Mouse (Mus musculus): ENCODE results near the gene Cab39l. TPM values are rescaled to one million over a fixed set of nuclear protein-coding genes. Genes with fewer than 3 reads are reported as not detected.
"Not testable (repeated sequence)": the region's sequence is repeated elsewhere in the genome, so short reads cannot be mapped to it uniquely, and the experiment has no call there.

Cab39l gene
- polyA plus RNA-seq, 1 experiment from 2014 or later = 43.6 TPM

DNA sequence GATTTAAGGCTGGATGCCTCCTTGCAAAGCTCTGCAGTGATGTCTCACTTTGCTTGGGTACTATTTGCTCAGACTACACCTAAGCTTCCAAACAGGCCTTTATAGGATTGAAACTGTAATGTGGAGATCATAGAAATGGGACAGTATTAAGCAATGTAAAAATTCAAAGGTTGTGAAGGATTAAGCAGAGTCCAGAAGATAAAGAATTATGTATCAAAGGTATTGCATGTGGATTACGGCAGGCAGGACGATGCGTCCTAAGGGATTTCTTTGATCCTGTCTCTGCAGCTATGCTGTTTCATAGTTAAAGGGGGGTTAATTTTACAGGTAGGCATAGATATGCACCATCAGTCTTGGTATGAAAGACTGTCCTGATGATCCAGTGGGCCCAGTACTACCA is 151.8 kb downstream of the Cab39l start:
- Histone ChIP-seq H3K27me3 (ENCODE audit: insufficient read depth, low read length) (no peaks in the 10 kb centered on the region), H3K4me1 (ENCODE audit: insufficient read depth, low read length) (peaks cover 9% of the 10 kb centered on the region), H3K9me3 (ENCODE audit: low read length) (no peaks in the 10 kb centered on the region), H3K9ac (replicated peaks; ENCODE audit: low read length) (no peak overlapping the region), H3K4me2 (replicated peaks; ENCODE audit: low read depth, low read length) (no peak overlapping the region), H3K4me3 (ENCODE audit: low read length) (no peak overlapping the region), H3K36me3 (ENCODE audit: insufficient read depth, low read length) (peaks cover 30% of the 10 kb centered on the region), H3K27ac (ENCODE audit: low read length) (no peak overlapping the region)
- 86% methylated on average over 3 of the region's 3 CpGs for WGBS
- no peak for ATAC-seq (ENCODE audit: low FRiP score, low TSS enrichment)

DNA sequence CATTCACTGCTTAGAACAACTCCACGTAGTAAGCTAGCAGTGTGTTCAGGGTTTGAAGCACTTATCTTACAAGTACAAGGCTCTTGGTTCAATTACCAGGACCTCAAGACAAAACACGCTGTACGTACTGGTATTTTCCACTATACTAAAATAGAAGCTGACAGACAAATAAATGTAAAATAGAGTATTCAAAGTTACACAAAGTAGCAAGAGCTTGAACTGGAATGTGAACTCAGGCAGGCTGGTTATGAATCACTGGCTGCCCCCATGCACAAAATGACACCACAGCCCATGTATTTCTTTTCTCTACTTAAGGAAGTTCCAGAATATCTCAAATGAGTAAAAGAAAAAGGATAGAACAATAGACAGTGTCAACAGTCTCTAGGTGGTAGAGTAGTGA is 154.2 kb downstream of the Cab39l start:
- Histone ChIP-seq H3K27me3 (ENCODE audit: insufficient read depth, low read length) (no peaks in the 10 kb centered on the region), H3K4me1 (ENCODE audit: insufficient read depth, low read length) (peaks cover 9% of the 10 kb centered on the region), H3K4me3 (ENCODE audit: low read length) (no peak overlapping the region), H3K9me3 (ENCODE audit: low read length) (no peaks in the 10 kb centered on the region), H3K9ac (replicated peaks; ENCODE audit: low read length) (no peak overlapping the region), H3K27ac (ENCODE audit: low read length) (no peak overlapping the region), H3K4me2 (replicated peaks; ENCODE audit: low read depth, low read length) (no peak overlapping the region), H3K36me3 (ENCODE audit: insufficient read depth, low read length) (peaks cover 11% of the 10 kb centered on the region; the same call in 1 of the 2 replicates)
- 94% methylated on average over 3 of the region's 3 CpGs for WGBS
- no peak for ATAC-seq (ENCODE audit: low FRiP score, low TSS enrichment)

DNA sequence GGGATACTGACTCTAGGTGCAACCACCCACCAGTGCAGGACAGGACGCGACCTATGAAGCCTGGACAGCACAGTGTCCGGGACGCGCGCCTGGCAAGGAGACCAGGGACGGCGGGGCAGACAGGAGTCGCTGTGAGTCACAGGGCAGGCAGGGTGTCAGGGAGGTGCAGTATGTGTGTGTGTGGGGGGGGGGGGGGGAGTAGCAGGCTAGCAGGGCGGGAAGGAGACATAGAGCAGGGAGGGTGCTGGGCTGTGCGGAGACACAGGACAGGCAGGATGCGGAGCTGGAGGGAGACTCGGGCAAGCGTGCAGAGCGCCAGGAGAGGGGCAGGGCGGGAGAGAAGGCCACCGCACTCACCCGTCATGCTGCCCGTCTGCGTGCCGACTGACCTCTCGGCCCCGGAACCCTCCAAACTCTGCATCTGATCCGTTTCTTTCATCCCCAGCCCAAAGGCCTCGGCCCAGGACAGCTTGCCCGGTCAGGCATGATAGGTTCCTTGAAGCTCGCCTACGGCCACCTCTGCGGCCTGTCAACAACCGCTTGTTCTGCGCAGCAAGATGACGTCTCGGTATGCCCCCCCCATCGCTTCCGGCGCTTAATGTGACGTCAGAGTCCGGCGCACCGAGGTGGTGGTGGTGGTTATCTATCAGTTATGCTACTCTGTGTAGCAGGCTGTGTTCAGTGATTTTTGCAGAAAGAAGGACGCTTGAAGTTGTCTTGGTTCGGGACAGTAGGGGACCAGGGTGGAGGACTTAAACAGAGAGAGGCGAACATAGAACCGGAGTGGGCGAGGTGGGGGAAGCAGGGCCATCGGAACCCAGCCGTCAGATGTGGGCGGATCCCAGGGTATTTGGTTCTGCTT is 156.9 kb downstream of the Cab39l start, which contains the start of gene Cdadc1:
Gene Cdadc1 (minus strand): TSS at position 562 of the 862 bp plus-strand sequence.
- peak; percentile 94 for ATAC-seq (ENCODE audit: low FRiP score, low TSS enrichment)
- Histone ChIP-seq H3K36me3 (ENCODE audit: insufficient read depth, low read length) (no peaks in the 10 kb centered on the region; the same call in 1 of the 2 replicates), H3K9me3 (ENCODE audit: low read length) (no peaks in the 10 kb centered on the region), H3K27ac (ENCODE audit: low read length) (peak within 1 kb of the TSS; percentile 66), H3K27me3 (ENCODE audit: insufficient read depth, low read length) (peaks cover 2% of the 10 kb centered on the region; the same call in 1 of the 2 replicates), H3K9ac (replicated peaks; ENCODE audit: low read length) (peak within 1 kb of the TSS; percentile 85), H3K4me3 (ENCODE audit: low read length) (peak within 1 kb of the TSS; percentile 88), H3K4me2 (replicated peaks; ENCODE audit: low read depth, low read length) (peak within 1 kb of the TSS; percentile 93), H3K4me1 (ENCODE audit: insufficient read depth, low read length) (peaks cover 9% of the 10 kb centered on the region)
- WGBS = under 1% methylated on average over 47 of the region's 48 CpGs

- Histone ChIP-seq H3K36me3 (ENCODE audit: insufficient read depth, low read length) (no peaks in the 10 kb centered on the region; the same call in 1 of the 2 replicates), H3K27me3 (ENCODE audit: insufficient read depth, low read length) (peaks cover 6% of the 10 kb centered on the region; the same call in 1 of the 2 replicates), H3K9me3 (ENCODE audit: low read length) (no peaks in the 10 kb centered on the region), H3K4me2 (replicated peaks; ENCODE audit: low read depth, low read length) (peak overlapping the region; percentile 93), H3K4me1 (ENCODE audit: insufficient read depth, low read length) (peaks cover 9% of the 10 kb centered on the region), H3K9ac (replicated peaks; ENCODE audit: low read length) (peak overlapping the region; percentile 85), H3K27ac (ENCODE audit: low read length) (no peak overlapping the region), H3K4me3 (ENCODE audit: low read length) (peak overlapping the region; percentile 88)
- peak; percentile 29; the same call in 1 of the 2 replicates for ATAC-seq (ENCODE audit: low FRiP score, low TSS enrichment)
- under 1% methylated on average over 8 of the region's 8 CpGs for WGBS
Measured at GRCm38 (mm10) chr14:59598260-59598627, 157.5 kb downstream of the Cab39l start.

DNA sequence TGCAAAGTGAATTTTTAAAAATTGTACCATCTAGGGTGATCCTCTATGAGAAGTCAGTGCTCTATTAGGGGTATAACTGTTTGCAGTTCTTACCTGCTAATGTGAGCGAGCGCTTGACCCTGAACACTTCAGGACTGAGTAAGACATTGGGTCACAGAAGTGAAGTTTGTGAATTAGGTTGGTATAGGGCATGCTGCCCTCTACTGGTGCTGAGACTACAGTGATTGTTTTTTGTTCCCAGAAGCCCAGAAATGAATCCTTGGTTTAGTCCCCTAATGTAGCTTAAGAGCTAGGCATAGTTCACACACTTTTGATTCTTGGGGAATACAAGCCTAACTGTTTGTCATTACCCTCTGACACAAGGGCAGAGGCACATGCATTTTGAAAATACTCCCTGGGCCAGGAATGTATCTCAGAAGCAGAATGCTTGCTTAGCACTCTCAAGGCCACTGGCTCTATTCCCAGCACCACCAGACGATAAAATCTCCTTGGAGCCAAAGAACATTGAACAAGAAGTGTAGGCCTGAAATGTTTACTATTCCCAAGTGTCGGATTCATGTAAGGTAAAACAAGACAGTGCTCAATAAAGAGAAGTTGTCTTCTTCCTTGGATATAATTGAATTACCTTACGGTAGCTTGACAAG is 163.4 kb downstream of the Cab39l start:
- Histone ChIP-seq H3K4me1 (ENCODE audit: insufficient read depth, low read length) (no peaks in the 10 kb centered on the region), H3K4me3 (ENCODE audit: low read length) (no peak overlapping the region), H3K27ac (ENCODE audit: low read length) (no peak overlapping the region), H3K4me2 (replicated peaks; ENCODE audit: low read depth, low read length) (no peak overlapping the region), H3K9me3 (ENCODE audit: low read length) (no peaks in the 10 kb centered on the region), H3K9ac (replicated peaks; ENCODE audit: low read length) (no peak overlapping the region), H3K36me3 (ENCODE audit: insufficient read depth, low read length) (no peaks in the 10 kb centered on the region), H3K27me3 (ENCODE audit: insufficient read depth, low read length) (peaks cover 6% of the 10 kb centered on the region; the same call in 1 of the 2 replicates)
- WGBS = 65% methylated on average over 5 of the region's 5 CpGs
- no peak for ATAC-seq (ENCODE audit: low FRiP score, low TSS enrichment)

DNA sequence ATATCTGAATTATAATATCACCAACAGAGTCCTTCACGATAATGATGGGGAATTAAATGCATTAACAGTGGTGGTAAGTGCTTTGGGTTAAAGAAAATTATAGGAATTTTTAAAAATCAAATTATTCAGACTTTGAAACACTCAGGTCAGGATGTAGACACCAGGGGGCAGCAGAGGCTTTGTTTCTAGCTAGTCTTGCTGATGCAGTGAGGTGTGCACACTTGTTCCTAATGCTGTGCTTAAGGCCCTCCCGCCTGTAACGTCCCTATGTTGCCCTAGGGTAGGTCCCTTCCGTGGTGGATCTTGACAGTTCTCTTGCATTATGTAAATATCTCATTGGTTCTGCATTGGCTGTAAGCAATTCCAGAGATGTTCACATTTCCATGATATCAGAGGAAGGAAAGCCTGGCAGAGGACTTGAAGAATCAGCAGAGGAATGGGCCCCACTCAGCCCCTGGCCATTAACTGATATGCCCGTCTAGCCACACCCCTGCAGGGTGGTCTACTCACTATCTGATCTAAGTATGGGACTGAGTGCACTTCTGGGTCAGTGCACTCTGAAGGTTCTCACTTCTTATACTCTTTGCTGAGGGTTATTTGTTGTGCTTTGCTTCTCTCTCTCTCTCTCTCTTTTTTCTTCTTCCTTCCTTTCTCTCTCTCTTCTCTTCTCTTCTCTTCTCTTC is 165.0 kb downstream of the Cab39l start:
- H3K4me1 ChIP-seq (ENCODE audit: insufficient read depth, low read length) = no peaks in the 10 kb centered on the region
- peak; percentile 35; the same call in 1 of the 2 replicates for ATAC-seq (ENCODE audit: low FRiP score, low TSS enrichment)
- H3K27ac ChIP-seq (ENCODE audit: low read length) = no peak overlapping the region
- no peak overlapping the region for H3K4me2 ChIP-seq (replicated peaks; ENCODE audit: low read depth, low read length)
- H3K27me3 ChIP-seq (ENCODE audit: insufficient read depth, low read length) = peaks cover 6% of the 10 kb centered on the region; the same call in 1 of the 2 replicates
- H3K9ac ChIP-seq (replicated peaks; ENCODE audit: low read length) = no peak overlapping the region
- 21% methylated on average over 5 of the region's 5 CpGs for WGBS
- no peaks in the 10 kb centered on the region for H3K36me3 ChIP-seq (ENCODE audit: insufficient read depth, low read length)
- H3K4me3 ChIP-seq (ENCODE audit: low read length) = no peak overlapping the region
- no peaks in the 10 kb centered on the region for H3K9me3 ChIP-seq (ENCODE audit: low read length)

DNA sequence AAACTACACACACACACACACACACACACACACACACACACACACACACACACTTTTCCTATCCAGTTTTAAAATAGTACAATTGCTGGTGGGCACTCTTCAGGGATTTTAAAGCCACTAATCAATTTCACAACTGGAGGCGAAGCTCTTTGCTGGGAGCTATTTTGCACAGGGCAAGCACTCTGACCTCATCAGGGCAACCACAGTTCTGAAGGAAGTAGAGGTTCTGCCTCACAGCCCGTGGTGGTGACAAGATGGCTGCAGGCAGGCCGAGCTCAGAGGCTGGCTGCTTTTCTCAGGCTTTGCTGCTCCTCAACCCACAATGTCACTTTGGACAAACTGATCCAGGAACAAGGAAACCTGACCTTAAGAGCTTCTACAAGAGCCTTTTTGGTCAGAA is 166.2 kb downstream of the Cab39l start:
- no peaks in the 10 kb centered on the region for H3K36me3 ChIP-seq (ENCODE audit: insufficient read depth, low read length)
- H3K27me3 ChIP-seq (ENCODE audit: insufficient read depth, low read length) = peaks cover 4% of the 10 kb centered on the region; the same call in 1 of the 2 replicates
- no peak for ATAC-seq (ENCODE audit: low FRiP score, low TSS enrichment)
- H3K9me3 ChIP-seq (ENCODE audit: low read length) = no peaks in the 10 kb centered on the region
- H3K27ac ChIP-seq (ENCODE audit: low read length) = no peak overlapping the region
- H3K9ac ChIP-seq (replicated peaks; ENCODE audit: low read length) = no peak overlapping the region
- H3K4me1 ChIP-seq (ENCODE audit: insufficient read depth, low read length) = no peaks in the 10 kb centered on the region
- no peak overlapping the region for H3K4me2 ChIP-seq (replicated peaks; ENCODE audit: low read depth, low read length)
- no peak overlapping the region for H3K4me3 ChIP-seq (ENCODE audit: low read length)
- WGBS = 30% methylated on average over 3 of the region's 3 CpGs

DNA sequence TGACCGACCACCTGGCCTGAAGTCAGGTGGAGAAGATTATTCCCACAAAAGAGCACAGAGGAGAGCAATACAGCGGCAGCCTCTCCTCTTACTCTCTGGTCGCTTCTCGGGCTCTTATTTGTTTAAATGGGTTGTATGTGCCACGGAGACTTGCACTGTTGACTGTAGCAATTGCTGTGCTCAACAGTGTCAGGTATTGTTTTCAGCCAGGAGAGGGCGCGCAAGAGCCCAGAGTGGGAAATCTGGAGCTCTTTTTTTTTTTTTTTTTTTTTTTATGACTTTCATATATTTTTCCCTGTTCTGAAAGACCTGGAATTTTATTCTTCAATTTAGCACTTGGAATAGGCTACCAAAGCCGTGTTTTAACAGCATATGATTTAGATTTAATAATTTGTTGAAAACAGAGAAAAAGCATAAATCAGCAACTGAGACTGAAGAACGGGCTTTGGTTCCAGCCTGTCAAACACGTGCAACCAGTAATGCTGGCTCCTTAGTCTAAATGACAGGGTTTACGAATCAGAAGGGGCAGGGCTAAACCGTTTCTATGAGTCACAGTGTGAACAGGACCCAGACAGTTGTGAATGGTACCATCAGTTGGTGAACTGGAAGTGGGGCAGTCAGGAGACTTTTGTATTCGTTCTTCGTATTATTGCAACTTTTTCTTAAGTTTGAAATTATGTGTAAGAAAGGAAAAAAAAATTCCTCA is 172.3 kb downstream of the Cab39l start:
- Histone ChIP-seq H3K9ac (replicated peaks; ENCODE audit: low read length) (no peak overlapping the region), H3K4me2 (replicated peaks; ENCODE audit: low read depth, low read length) (no peak overlapping the region), H3K27me3 (ENCODE audit: insufficient read depth, low read length) (no peaks in the 10 kb centered on the region), H3K4me3 (ENCODE audit: low read length) (no peak overlapping the region), H3K9me3 (ENCODE audit: low read length) (no peaks in the 10 kb centered on the region), H3K36me3 (ENCODE audit: insufficient read depth, low read length) (no peaks in the 10 kb centered on the region), H3K27ac (ENCODE audit: low read length) (no peak overlapping the region), H3K4me1 (ENCODE audit: insufficient read depth, low read length) (no peaks in the 10 kb centered on the region)
- 47% methylated on average over 14 of the region's 14 CpGs for WGBS
- ATAC-seq (ENCODE audit: low FRiP score, low TSS enrichment) = no peak

GRCm38 (mm10) chr14:59614149-59614548 is 173.4 kb downstream of the Cab39l start:
- not testable (repeated sequence) for H3K9me3 ChIP-seq (ENCODE audit: low read length); ATAC-seq (ENCODE audit: low FRiP score, low TSS enrichment); H3K4me3 ChIP-seq (ENCODE audit: low read length); H3K4me1 ChIP-seq (ENCODE audit: insufficient read depth, low read length); H3K9ac ChIP-seq (replicated peaks; ENCODE audit: low read length); H3K36me3 ChIP-seq (ENCODE audit: insufficient read depth, low read length); H3K27ac ChIP-seq (ENCODE audit: low read length); H3K27me3 ChIP-seq (ENCODE audit: insufficient read depth, low read length); H3K4me2 ChIP-seq (replicated peaks; ENCODE audit: low read depth, low read length)
- 70% methylated on average over 3 of the region's 3 CpGs for WGBS
